Mouse (Mus musculus): ENCODE results near the gene Gipc1. TPM values are rescaled to one million over a fixed set of nuclear protein-coding genes. Genes with fewer than 3 reads are reported as not detected.

Gene Gipc1
- polyA plus RNA-seq, 1 experiment from 2014 or later: 196 TPM

- Histone ChIP-seq H3K36me3 (ENCODE audit: poor library complexity, severe bottlenecking) (no peaks in the 10 kb centered on the region), H3K9me3 (replicated peaks) (no peaks in the 10 kb centered on the region), H3K4me1 (no peaks in the 10 kb centered on the region), H3K9ac (peak overlapping the region; percentile 63), H3K4me3 (peak overlapping the region; percentile 34), H3K27me3 (no peaks in the 10 kb centered on the region), H3K27ac (no peak overlapping the region), H3K4me2 (peak overlapping the region; percentile 71)
- peak; percentile 49; the same call in 1 of the 2 replicates for ATAC-seq
- WGBS: 56% methylated on average over 15 of the region's 15 CpGs
Measured at GRCm38 (mm10) chr8:83621691-83622388, 30.6 kb upstream of the Gipc1 start.

- 10% methylated on average over 23 of the region's 23 CpGs for WGBS
- H3K36me3 ChIP-seq (ENCODE audit: poor library complexity, severe bottlenecking): no peaks in the 10 kb centered on the region
- H3K4me3 ChIP-seq: peak overlapping the region; percentile 34
- H3K4me1 ChIP-seq: no peaks in the 10 kb centered on the region
- no peaks in the 10 kb centered on the region for H3K9me3 ChIP-seq (replicated peaks)
- H3K9ac ChIP-seq: peak overlapping the region; percentile 63
- peak; percentile 95 for ATAC-seq
- H3K27me3 ChIP-seq: no peaks in the 10 kb centered on the region
- peak overlapping the region; percentile 71 for H3K4me2 ChIP-seq
- H3K27ac ChIP-seq: no peak overlapping the region
Measured at GRCm38 (mm10) chr8:83622389-83622989, 30.0 kb upstream of the Gipc1 start.

GRCm38 (mm10) chr8:83623549-83623948 is 28.9 kb upstream of the Gipc1 start:
- WGBS: 91% methylated on average over 7 of the region's 7 CpGs
- no peak for ATAC-seq
- no peak overlapping the region for H3K9ac ChIP-seq
- H3K4me2 ChIP-seq: no peak overlapping the region
- no peaks in the 10 kb centered on the region for H3K36me3 ChIP-seq (ENCODE audit: poor library complexity, severe bottlenecking)
- H3K4me3 ChIP-seq: no peak overlapping the region
- no peaks in the 10 kb centered on the region for H3K4me1 ChIP-seq
- no peaks in the 10 kb centered on the region for H3K9me3 ChIP-seq (replicated peaks)
- no peak overlapping the region for H3K27ac ChIP-seq
- H3K27me3 ChIP-seq: no peaks in the 10 kb centered on the region

- H3K4me2 ChIP-seq: no peak overlapping the region
- H3K9me3 ChIP-seq (replicated peaks): no peaks in the 10 kb centered on the region
- ATAC-seq: no peak
- H3K36me3 ChIP-seq (ENCODE audit: poor library complexity, severe bottlenecking): no peaks in the 10 kb centered on the region
- no peaks in the 10 kb centered on the region for H3K4me1 ChIP-seq
- no peak overlapping the region for H3K9ac ChIP-seq
- no peak overlapping the region for H3K27ac ChIP-seq
- H3K4me3 ChIP-seq: no peak overlapping the region
- WGBS: 50% methylated on average over 3 of the region's 3 CpGs
- no peaks in the 10 kb centered on the region for H3K27me3 ChIP-seq
Measured at GRCm38 (mm10) chr8:83624739-83625138, 27.7 kb upstream of the Gipc1 start.

- no peaks in the 10 kb centered on the region for H3K36me3 ChIP-seq (ENCODE audit: poor library complexity, severe bottlenecking)
- no peak for ATAC-seq
- 88% methylated on average over 6 of the region's 6 CpGs for WGBS
Measured at GRCm38 (mm10) chr8:83625676-83626299, 26.7 kb upstream of the Gipc1 start.

GRCm38 (mm10) chr8:83632083-83632707 is 20.3 kb upstream of the Gipc1 start:
- ATAC-seq: no peak
- Histone ChIP-seq H3K4me2 (no peak overlapping the region), H3K27ac (no peak overlapping the region), H3K36me3 (ENCODE audit: poor library complexity, severe bottlenecking) (no peaks in the 10 kb centered on the region), H3K9ac (no peak overlapping the region), H3K4me3 (no peak overlapping the region), H3K4me1 (no peaks in the 10 kb centered on the region), H3K9me3 (replicated peaks) (no peaks in the 10 kb centered on the region; the same call in 1 of the 2 replicates), H3K27me3 (no peaks in the 10 kb centered on the region)
- WGBS: 87% methylated on average over 7 of the region's 7 CpGs

More at GRCm38 (mm10) chr8:83625676-83626299, 26.7 kb upstream of the Gipc1 start:
- Histone ChIP-seq H3K9ac (no peak overlapping the region), H3K4me2 (no peak overlapping the region), H3K4me1 (no peaks in the 10 kb centered on the region), H3K27me3 (no peaks in the 10 kb centered on the region), H3K9me3 (replicated peaks) (no peaks in the 10 kb centered on the region), H3K4me3 (no peak overlapping the region), H3K27ac (no peak overlapping the region)

GRCm38 (mm10) chr8:83638856-83639255 is 13.6 kb upstream of the Gipc1 start:
- H3K9me3 ChIP-seq (replicated peaks): no peaks in the 10 kb centered on the region; the same call in 1 of the 2 replicates
- H3K27me3 ChIP-seq: peaks cover 3% of the 10 kb centered on the region; the same call in 1 of the 2 replicates
- H3K27ac ChIP-seq: no peak overlapping the region
- no peaks in the 10 kb centered on the region for H3K4me1 ChIP-seq
- WGBS: 71% methylated on average over 4 of the region's 4 CpGs
- no peak overlapping the region for H3K4me3 ChIP-seq
- H3K36me3 ChIP-seq (ENCODE audit: poor library complexity, severe bottlenecking): no peaks in the 10 kb centered on the region
- no peak overlapping the region for H3K9ac ChIP-seq
- H3K4me2 ChIP-seq: no peak overlapping the region
- no peak for ATAC-seq

- no peak for ATAC-seq
- H3K4me3 ChIP-seq: no peak overlapping the region
Measured at GRCm38 (mm10) chr8:83639649-83640048, 12.8 kb upstream of the Gipc1 start.

GRCm38 (mm10) chr8:83647511-83647910 is 5.0 kb upstream of the Gipc1 start:
- WGBS: 92% methylated on average over 11 of the region's 11 CpGs
- no peaks in the 10 kb centered on the region for H3K9me3 ChIP-seq (replicated peaks)
- H3K27ac ChIP-seq: no peak overlapping the region
- no peak overlapping the region for H3K9ac ChIP-seq
- no peak overlapping the region for H3K4me3 ChIP-seq
- no peak overlapping the region for H3K4me2 ChIP-seq
- peaks cover 5% of the 10 kb centered on the region for H3K4me1 ChIP-seq
- H3K36me3 ChIP-seq (ENCODE audit: poor library complexity, severe bottlenecking): no peaks in the 10 kb centered on the region
- no peak for ATAC-seq
- no peaks in the 10 kb centered on the region for H3K27me3 ChIP-seq

More at GRCm38 (mm10) chr8:83639649-83640048, 12.8 kb upstream of the Gipc1 start:
- Histone ChIP-seq H3K4me1 (no peaks in the 10 kb centered on the region), H3K27ac (no peak overlapping the region), H3K9me3 (replicated peaks) (no peaks in the 10 kb centered on the region; the same call in 1 of the 2 replicates), H3K27me3 (peaks cover 3% of the 10 kb centered on the region; the same call in 1 of the 2 replicates), H3K4me2 (no peak overlapping the region), H3K9ac (no peak overlapping the region), H3K36me3 (ENCODE audit: poor library complexity, severe bottlenecking) (no peaks in the 10 kb centered on the region)
- WGBS: 72% methylated on average over 5 of the region's 5 CpGs

GRCm38 (mm10) chr8:83648031-83648430 is 4.4 kb upstream of the Gipc1 start:
- no peaks in the 10 kb centered on the region for H3K36me3 ChIP-seq (ENCODE audit: poor library complexity, severe bottlenecking)

GRCm38 (mm10) chr8:83649699-83650098 is 2.8 kb upstream of the Gipc1 start:
- Histone ChIP-seq H3K4me3 (no peak overlapping the region), H3K4me2 (no peak overlapping the region), H3K27me3 (no peaks in the 10 kb centered on the region), H3K4me1 (peaks cover 19% of the 10 kb centered on the region), H3K9me3 (replicated peaks) (no peaks in the 10 kb centered on the region), H3K9ac (no peak overlapping the region), H3K36me3 (ENCODE audit: poor library complexity, severe bottlenecking) (no peaks in the 10 kb centered on the region), H3K27ac (no peak overlapping the region)
- ATAC-seq: no peak
- 93% methylated on average over 6 of the region's 6 CpGs for WGBS

More at GRCm38 (mm10) chr8:83648031-83648430, 4.4 kb upstream of the Gipc1 start:
- no peaks in the 10 kb centered on the region for H3K9me3 ChIP-seq (replicated peaks)
- no peak overlapping the region for H3K4me2 ChIP-seq
- no peak overlapping the region for H3K27ac ChIP-seq
- H3K27me3 ChIP-seq: no peaks in the 10 kb centered on the region
- peaks cover 5% of the 10 kb centered on the region for H3K4me1 ChIP-seq
- no peak overlapping the region for H3K9ac ChIP-seq
- ATAC-seq: no peak
- H3K4me3 ChIP-seq: no peak overlapping the region
- WGBS: 87% methylated on average over 4 of the region's 4 CpGs
